Mouse (Mus musculus): Measurements from ENCODE around the gene Auh. TPM values are rescaled to one million over a fixed set of nuclear protein-coding genes. Genes with fewer than 3 reads are reported as not detected.

Gene Auh
- polyA plus RNA-seq, 1 experiment, result 30.9 TPM

GRCm38 (mm10) chr13:52806029-52806428 is 123.5 kb downstream of the Auh start:
- no peaks in the 10 kb centered on the region for H3K4me1 ChIP-seq (ENCODE audit: control insufficient read depth, insufficient read depth, low read length)
- H3K4me3 ChIP-seq (ENCODE audit: low read depth, low read length), result no peak overlapping the region
- no peak overlapping the region for H3K27ac ChIP-seq (ENCODE audit: insufficient read depth, low read length)
- TF ChIP-seq CTCF (IDR thresholded peaks at IDR 0.05; ENCODE audit: low read depth, low read length), result no peak
- no peak for TF ChIP-seq POLR2A (IDR thresholded peaks at IDR 0.05; ENCODE audit: insufficient read depth, low read length)
- no peak for TF ChIP-seq EP300 (IDR thresholded peaks at IDR 0.05; ENCODE audit: insufficient read depth, low read depth, low read length)
- H3K27me3 ChIP-seq (ENCODE audit: control insufficient read depth, insufficient read depth, low read length, poor library complexity, severe bottlenecking), result no peaks in the 10 kb centered on the region
- H3K36me3 ChIP-seq (ENCODE audit: control insufficient read depth, insufficient read depth, low read length, poor library complexity, severe bottlenecking), result no peaks in the 10 kb centered on the region
- no peaks in the 10 kb centered on the region for H3K9me3 ChIP-seq (replicated peaks; ENCODE audit: control insufficient read depth, insufficient read depth, low read length, poor library complexity, severe bottlenecking)
- H3K9ac ChIP-seq (ENCODE audit: low read depth, poor library complexity, severe bottlenecking), result no peak overlapping the region

- TF ChIP-seq CTCF (IDR thresholded peaks at IDR 0.05; ENCODE audit: low read depth, low read length), result no peak
- TF ChIP-seq POLR2A (IDR thresholded peaks at IDR 0.05; ENCODE audit: insufficient read depth, low read length), result no peak
- no peak for TF ChIP-seq EP300 (IDR thresholded peaks at IDR 0.05; ENCODE audit: insufficient read depth, low read depth, low read length)
- Histone ChIP-seq H3K9ac (ENCODE audit: low read depth, poor library complexity, severe bottlenecking) (no peak overlapping the region), H3K36me3 (ENCODE audit: control insufficient read depth, insufficient read depth, low read length, poor library complexity, severe bottlenecking) (no peaks in the 10 kb centered on the region), H3K4me1 (ENCODE audit: control insufficient read depth, insufficient read depth, low read length) (no peaks in the 10 kb centered on the region), H3K27me3 (ENCODE audit: control insufficient read depth, insufficient read depth, low read length, poor library complexity, severe bottlenecking) (no peaks in the 10 kb centered on the region), H3K4me3 (ENCODE audit: low read depth, low read length) (no peak overlapping the region), H3K9me3 (replicated peaks; ENCODE audit: control insufficient read depth, insufficient read depth, low read length, poor library complexity, severe bottlenecking) (no peaks in the 10 kb centered on the region), H3K27ac (ENCODE audit: insufficient read depth, low read length) (no peak overlapping the region)
These were observed 123.9 kb downstream of the Auh start for GRCm38 (mm10) chr13:52805581-52805980.

- Histone ChIP-seq H3K9ac (ENCODE audit: low read depth, poor library complexity, severe bottlenecking) (no peak overlapping the region), H3K4me3 (ENCODE audit: low read depth, low read length) (no peak overlapping the region), H3K27me3 (ENCODE audit: control insufficient read depth, insufficient read depth, low read length, poor library complexity, severe bottlenecking) (no peaks in the 10 kb centered on the region), H3K9me3 (replicated peaks; ENCODE audit: control insufficient read depth, insufficient read depth, low read length, poor library complexity, severe bottlenecking) (no peaks in the 10 kb centered on the region), H3K4me1 (ENCODE audit: control insufficient read depth, insufficient read depth, low read length) (no peaks in the 10 kb centered on the region), H3K27ac (ENCODE audit: insufficient read depth, low read length) (no peak overlapping the region), H3K36me3 (ENCODE audit: control insufficient read depth, insufficient read depth, low read length, poor library complexity, severe bottlenecking) (no peaks in the 10 kb centered on the region)
- no peak for TF ChIP-seq EP300 (IDR thresholded peaks at IDR 0.05; ENCODE audit: insufficient read depth, low read depth, low read length)
- TF ChIP-seq CTCF (IDR thresholded peaks at IDR 0.05; ENCODE audit: low read depth, low read length), result no peak
- TF ChIP-seq POLR2A (IDR thresholded peaks at IDR 0.05; ENCODE audit: insufficient read depth, low read length), result no peak
These were observed 127.0 kb downstream of the Auh start for GRCm38 (mm10) chr13:52802482-52802881.

- TF ChIP-seq POLR2A (IDR thresholded peaks at IDR 0.05; ENCODE audit: insufficient read depth, low read length) (no peak), EP300 (IDR thresholded peaks at IDR 0.05; ENCODE audit: insufficient read depth, low read depth, low read length) (no peak), CTCF (IDR thresholded peaks at IDR 0.05; ENCODE audit: low read depth, low read length) (no peak)
- H3K9ac ChIP-seq (ENCODE audit: low read depth, poor library complexity, severe bottlenecking), result no peak overlapping the region
- no peak overlapping the region for H3K4me3 ChIP-seq (ENCODE audit: low read depth, low read length)
- no peaks in the 10 kb centered on the region for H3K27me3 ChIP-seq (ENCODE audit: control insufficient read depth, insufficient read depth, low read length, poor library complexity, severe bottlenecking)
- H3K27ac ChIP-seq (ENCODE audit: insufficient read depth, low read length), result no peak overlapping the region
- no peaks in the 10 kb centered on the region for H3K36me3 ChIP-seq (ENCODE audit: control insufficient read depth, insufficient read depth, low read length, poor library complexity, severe bottlenecking)
- no peaks in the 10 kb centered on the region for H3K9me3 ChIP-seq (replicated peaks; ENCODE audit: control insufficient read depth, insufficient read depth, low read length, poor library complexity, severe bottlenecking)
- H3K4me1 ChIP-seq (ENCODE audit: control insufficient read depth, insufficient read depth, low read length), result no peaks in the 10 kb centered on the region
These were observed 128.7 kb downstream of the Auh start for GRCm38 (mm10) chr13:52800687-52801341.

- H3K9me3 ChIP-seq (replicated peaks; ENCODE audit: control insufficient read depth, insufficient read depth, low read length, poor library complexity, severe bottlenecking), result no peaks in the 10 kb centered on the region
- H3K27ac ChIP-seq (ENCODE audit: insufficient read depth, low read length), result no peak overlapping the region
These were observed 129.4 kb downstream of the Auh start for GRCm38 (mm10) chr13:52800091-52800490.

GRCm38 (mm10) chr13:52794232-52794631 is 135.2 kb downstream of the Auh start:
- no peaks in the 10 kb centered on the region for H3K9me3 ChIP-seq (replicated peaks; ENCODE audit: control insufficient read depth, insufficient read depth, low read length, poor library complexity, severe bottlenecking)
- no peaks in the 10 kb centered on the region for H3K27me3 ChIP-seq (ENCODE audit: control insufficient read depth, insufficient read depth, low read length, poor library complexity, severe bottlenecking)
- H3K36me3 ChIP-seq (ENCODE audit: control insufficient read depth, insufficient read depth, low read length, poor library complexity, severe bottlenecking), result no peaks in the 10 kb centered on the region
- H3K27ac ChIP-seq (ENCODE audit: insufficient read depth, low read length), result no peak overlapping the region
- no peak overlapping the region for H3K4me3 ChIP-seq (ENCODE audit: low read depth, low read length)
- TF ChIP-seq CTCF (IDR thresholded peaks at IDR 0.05; ENCODE audit: low read depth, low read length) (no peak), EP300 (IDR thresholded peaks at IDR 0.05; ENCODE audit: insufficient read depth, low read depth, low read length) (no peak)
- H3K9ac ChIP-seq (ENCODE audit: low read depth, poor library complexity, severe bottlenecking), result no peak overlapping the region
- H3K4me1 ChIP-seq (ENCODE audit: control insufficient read depth, insufficient read depth, low read length), result no peaks in the 10 kb centered on the region

More at GRCm38 (mm10) chr13:52800091-52800490, 129.4 kb downstream of the Auh start:
- no peaks in the 10 kb centered on the region for H3K4me1 ChIP-seq (ENCODE audit: control insufficient read depth, insufficient read depth, low read length)
- H3K36me3 ChIP-seq (ENCODE audit: control insufficient read depth, insufficient read depth, low read length, poor library complexity, severe bottlenecking), result no peaks in the 10 kb centered on the region
- H3K27me3 ChIP-seq (ENCODE audit: control insufficient read depth, insufficient read depth, low read length, poor library complexity, severe bottlenecking), result no peaks in the 10 kb centered on the region
- no peak overlapping the region for H3K9ac ChIP-seq (ENCODE audit: low read depth, poor library complexity, severe bottlenecking)
- no peak for TF ChIP-seq CTCF (IDR thresholded peaks at IDR 0.05; ENCODE audit: low read depth, low read length)
- no peak for TF ChIP-seq POLR2A (IDR thresholded peaks at IDR 0.05; ENCODE audit: insufficient read depth, low read length)
- no peak overlapping the region for H3K4me3 ChIP-seq (ENCODE audit: low read depth, low read length)

Measured in ES-Bruce4 (cell line).